Mouse (Mus musculus): ENCODE measurements around the gene Pdcl3. TPM values are rescaled to one million over a fixed set of nuclear protein-coding genes. Genes with fewer than 3 reads are reported as not detected.
"Not testable (repeated sequence)": the region's sequence is repeated elsewhere in the genome, so short reads cannot be mapped to it uniquely, and the experiment has no call there.

The Pdcl3 gene
- polyA plus RNA-seq, 1 experiment from 2014 or later: 166 TPM

DNA sequence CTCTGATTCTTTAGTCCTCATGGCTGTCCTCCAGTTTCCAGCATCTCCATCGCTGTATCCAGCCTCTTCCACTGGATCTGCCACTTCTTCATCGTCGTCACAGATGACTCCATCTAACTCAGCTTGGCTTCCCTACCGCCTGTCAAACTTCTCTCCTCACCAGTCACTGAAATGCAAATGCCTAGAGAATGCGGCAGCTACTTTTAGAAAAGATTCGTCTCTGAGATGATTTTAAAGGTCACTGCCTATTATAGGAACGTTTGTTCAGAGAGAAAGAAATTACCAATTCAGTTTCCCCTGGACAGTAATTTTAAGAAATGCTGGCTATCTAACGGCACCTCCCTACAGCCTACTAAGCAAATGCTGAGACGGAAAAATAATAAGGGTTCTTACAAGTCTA lies 50.4 kb downstream of the Pdcl3 start:
- 89% methylated on average over 9 of the region's 9 CpGs for WGBS
- no peak for ATAC-seq (ENCODE audit: low FRiP score, low TSS enrichment)

GRCm38 (mm10) chr1:39042188-39042587 lies 56.8 kb downstream of the Pdcl3 start:
- Histone ChIP-seq H3K4me3 (ENCODE audit: low read length) (no peak overlapping the region), H3K27ac (ENCODE audit: low read depth, low read length) (no peak overlapping the region), H3K27me3 (ENCODE audit: control insufficient read depth, insufficient read depth, low read length) (no peaks in the 10 kb centered on the region), H3K9ac (ENCODE audit: low read depth, low read length) (no peak overlapping the region), H3K36me3 (ENCODE audit: control insufficient read depth, insufficient read depth, low read length) (no peaks in the 10 kb centered on the region), H3K9me3 (ENCODE audit: control insufficient read depth, low read length) (no peaks in the 10 kb centered on the region), H3K4me2 (replicated peaks; ENCODE audit: low read depth, low read length) (no peak overlapping the region), H3K4me1 (ENCODE audit: control insufficient read depth, insufficient read depth, low read length) (no peaks in the 10 kb centered on the region)
- ATAC-seq (ENCODE audit: low FRiP score, low TSS enrichment): no peak
- 71% methylated on average over 2 of the region's 2 CpGs for WGBS

More for the DNA sequence above, 50.4 kb downstream of the Pdcl3 start:
- H3K4me1 ChIP-seq (ENCODE audit: control insufficient read depth, insufficient read depth, low read length): no peaks in the 10 kb centered on the region
- H3K4me3 ChIP-seq (ENCODE audit: low read length): no peak overlapping the region
- H3K9me3 ChIP-seq (ENCODE audit: control insufficient read depth, low read length): 0 out of 2 replicates have a peak, but pooled peaks cover 3% of the 10 kb centered on the region
- H3K36me3 ChIP-seq (ENCODE audit: control insufficient read depth, insufficient read depth, low read length): no peaks in the 10 kb centered on the region
- H3K9ac ChIP-seq (ENCODE audit: low read depth, low read length): no peak overlapping the region
- no peaks in the 10 kb centered on the region for H3K27me3 ChIP-seq (ENCODE audit: control insufficient read depth, insufficient read depth, low read length)
- H3K4me2 ChIP-seq (replicated peaks; ENCODE audit: low read depth, low read length): no peak overlapping the region
- H3K27ac ChIP-seq (ENCODE audit: low read depth, low read length): no peak overlapping the region

GRCm38 (mm10) chr1:39044442-39044841 lies 59.0 kb downstream of the Pdcl3 start:
- WGBS: 86% methylated on average over 1 of the region's 1 CpGs
- ATAC-seq (ENCODE audit: low FRiP score, low TSS enrichment); H3K4me3 ChIP-seq (ENCODE audit: low read length): not testable (repeated sequence)

DNA sequence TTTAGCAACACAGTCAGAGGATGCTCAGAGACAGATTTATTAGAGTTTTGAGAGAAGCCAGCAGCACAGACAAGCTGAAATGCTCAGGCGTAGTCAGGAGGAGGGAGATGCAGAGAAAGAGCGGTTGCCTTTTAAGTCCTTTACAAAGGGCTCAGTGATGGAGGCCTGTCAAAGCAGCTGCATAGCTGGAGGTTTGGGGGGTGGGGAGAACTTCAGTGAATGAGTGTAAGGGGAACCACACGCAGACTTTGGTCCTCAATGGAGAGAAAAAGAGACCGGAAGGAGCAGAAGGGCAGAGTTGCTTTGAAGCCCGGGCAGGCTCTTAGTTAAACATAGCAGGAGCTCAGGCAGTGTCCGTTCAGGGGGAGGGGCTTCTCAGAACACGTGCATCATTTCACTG lies 61.3 kb downstream of the Pdcl3 start:
- H3K36me3 ChIP-seq (ENCODE audit: control insufficient read depth, insufficient read depth, low read length): no peaks in the 10 kb centered on the region
- no peak overlapping the region for H3K27ac ChIP-seq (ENCODE audit: low read depth, low read length)
- H3K27me3 ChIP-seq (ENCODE audit: control insufficient read depth, insufficient read depth, low read length): no peaks in the 10 kb centered on the region
- no peak for ATAC-seq (ENCODE audit: low FRiP score, low TSS enrichment)
- no peak overlapping the region for H3K4me2 ChIP-seq (replicated peaks; ENCODE audit: low read depth, low read length)
- H3K9me3 ChIP-seq (ENCODE audit: control insufficient read depth, low read length): peaks cover 6% of the 10 kb centered on the region
- no peaks in the 10 kb centered on the region for H3K4me1 ChIP-seq (ENCODE audit: control insufficient read depth, insufficient read depth, low read length)
- 24% methylated on average over 7 of the region's 7 CpGs for WGBS
- no peak overlapping the region for H3K9ac ChIP-seq (ENCODE audit: low read depth, low read length)
- H3K4me3 ChIP-seq (ENCODE audit: low read length): no peak overlapping the region

More at GRCm38 (mm10) chr1:39044442-39044841, 59.0 kb downstream of the Pdcl3 start:
- H3K27ac ChIP-seq (ENCODE audit: low read depth, low read length); H3K36me3 ChIP-seq (ENCODE audit: control insufficient read depth, insufficient read depth, low read length); H3K4me2 ChIP-seq (replicated peaks; ENCODE audit: low read depth, low read length); H3K27me3 ChIP-seq (ENCODE audit: control insufficient read depth, insufficient read depth, low read length); H3K9ac ChIP-seq (ENCODE audit: low read depth, low read length); H3K4me1 ChIP-seq (ENCODE audit: control insufficient read depth, insufficient read depth, low read length); H3K9me3 ChIP-seq (ENCODE audit: control insufficient read depth, low read length): not testable (repeated sequence)

Other genes with a start within 250 kb of the Pdcl3 start
- 1.4 and 2.6 TPM in 2 replicates for gene Lonrf2, start 148.9 kb upstream of the Pdcl3 start, polyA plus RNA-seq (2014; fragmentation: Nextera tagmentation; extraction: Ambion mirVana)
- gene Chst10, start 87.4 kb upstream of the Pdcl3 start, polyA plus RNA-seq (2014; fragmentation: Nextera tagmentation; extraction: Ambion mirVana): 4.5 and 7.2 TPM in 2 replicates
- gene Nms, start 46.5 kb upstream of the Pdcl3 start, polyA plus RNA-seq (2014; fragmentation: Nextera tagmentation; extraction: Ambion mirVana): not detected in 2 replicates
- gene Npas2, start 208.1 kb downstream of the Pdcl3 start, polyA plus RNA-seq (2014; fragmentation: Nextera tagmentation; extraction: Ambion mirVana): 0.41 and 0.70 TPM in 2 replicates